Mouse (Mus musculus) forebrain, embryonic 16.5 days (tissue): ENCODE results near the gene Cd5. TPM values are rescaled to one million over a fixed set of nuclear protein-coding genes. Genes with fewer than 3 reads are reported as not detected.

ENCODE experiments used
- ATAC-seq: fragments of 200-750 bp; cut with Nextera tagmentation; 2 replicates; pipeline ENCODE4 v1.8.0; 2017; ENCODE audit warnings: mild to moderate bottlenecking, moderate library complexity
- H3K27ac ChIP-seq: fragments of 300-500 bp; sonication (generic); 2 replicates; pipeline ENCODE4 v1.5.1; 2014; ENCODE audit warnings: low read length, control low read depth
- H3K27me3 ChIP-seq: fragments of 300-500 bp; sonication (generic); replicated peaks from 2 replicates; pipeline ENCODE4 v1.6.1; 2014; ENCODE audit warnings: low read length; ENCODE audit not compliant: control insufficient read depth, insufficient read depth
- H3K36me3 ChIP-seq: fragments of 300-500 bp; sonication (generic); 2 replicates; pipeline ENCODE4 v1.6.1; 2014; ENCODE audit not compliant: control insufficient read depth, insufficient read depth
- H3K4me1 ChIP-seq: fragments of 300-500 bp; sonication (generic); replicated peaks from 2 replicates; pipeline ENCODE4 v1.6.1; 2014; ENCODE audit warnings: low read length; ENCODE audit not compliant: control insufficient read depth, insufficient read depth
- H3K4me2 ChIP-seq: fragments of 300-500 bp; sonication (generic); 2 replicates; pipeline ENCODE4 v1.6.1; 2014; ENCODE audit warnings: mild to moderate bottlenecking, low read length, control low read depth
- H3K4me3 ChIP-seq: fragments of 300-500 bp; sonication (generic); replicated peaks from 2 replicates; pipeline ENCODE4 v1.5.1; 2014; ENCODE audit warnings: mild to moderate bottlenecking, low read length, control low read depth
- H3K9ac ChIP-seq: fragments of 300-500 bp; sonication (generic); replicated peaks from 2 replicates; pipeline ENCODE4 v1.6.1; 2014; ENCODE audit warnings: low read depth, low read length, control low read depth
- H3K9me3 ChIP-seq: fragments of 300-500 bp; sonication (generic); 2 replicates; pipeline ENCODE4 v1.6.1; 2016; ENCODE audit warnings: low read length; ENCODE audit not compliant: control insufficient read depth
- WGBS: fragments of 180-500 bp; shearing (Covaris S2); extraction: QIAGEN DNeasy Blood & Tissue Kit; methylation state at CpG from one replicate; pipeline ENCODE4 v1.1.7; 2014; 5-methylcytosine and 5-hydroxymethylcytosine counted together
- polyA plus RNA-seq: library from polyadenylated mRNA; unstranded; fragments of >200 nt; fragmentation: Nextera tagmentation; extraction: Ambion mirVana; gene quantifications from 2 replicates; pipeline ENCODE4 v1.2.1, GENCODE M21; 2015

The Cd5 gene
- polyA plus RNA-seq, 1 experiment from 2014 or later: 0.06 TPM

DNA sequence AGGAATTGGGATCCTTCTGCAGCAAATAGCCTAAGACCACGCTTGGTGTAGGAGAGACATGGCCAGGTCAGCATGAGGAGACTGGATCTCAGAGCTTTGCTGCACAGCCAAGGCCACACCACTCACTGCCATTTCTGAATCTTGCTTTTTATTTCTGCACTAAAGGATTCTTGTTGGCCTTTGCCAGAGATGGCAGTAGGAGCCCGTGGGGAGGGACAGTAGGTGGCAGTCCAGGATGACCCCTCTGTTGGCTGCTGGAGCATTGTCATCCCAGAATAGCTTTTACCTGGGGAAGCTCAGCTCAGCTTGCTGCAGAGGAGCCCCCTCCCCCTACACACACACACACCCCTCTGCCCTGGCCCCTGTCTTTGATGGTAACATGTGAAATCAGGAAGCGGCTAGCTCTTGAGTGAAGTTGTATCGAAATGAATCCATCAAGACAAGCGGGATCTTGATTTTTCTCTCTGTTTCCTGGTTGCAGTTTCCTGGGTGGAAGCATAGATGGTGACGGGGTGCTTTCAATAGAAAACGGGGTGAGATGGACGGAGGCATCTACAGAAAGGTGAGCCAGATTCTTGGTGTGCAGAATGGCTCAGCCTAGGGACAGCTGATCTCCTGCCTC lies 23.1 kb upstream of the Cd5 start:
- Histone ChIP-seq H3K9ac (no peak overlapping the region), H3K4me1 (no peaks in the 10 kb centered on the region), H3K27ac (no peak overlapping the region), H3K4me3 (no peak overlapping the region), H3K4me2 (no peak overlapping the region), H3K36me3 (no peaks in the 10 kb centered on the region), H3K9me3 (no peaks in the 10 kb centered on the region), H3K27me3 (no peaks in the 10 kb centered on the region)
- 87% methylated on average over 8 of the region's 8 CpGs for WGBS
- no peak for ATAC-seq

DNA sequence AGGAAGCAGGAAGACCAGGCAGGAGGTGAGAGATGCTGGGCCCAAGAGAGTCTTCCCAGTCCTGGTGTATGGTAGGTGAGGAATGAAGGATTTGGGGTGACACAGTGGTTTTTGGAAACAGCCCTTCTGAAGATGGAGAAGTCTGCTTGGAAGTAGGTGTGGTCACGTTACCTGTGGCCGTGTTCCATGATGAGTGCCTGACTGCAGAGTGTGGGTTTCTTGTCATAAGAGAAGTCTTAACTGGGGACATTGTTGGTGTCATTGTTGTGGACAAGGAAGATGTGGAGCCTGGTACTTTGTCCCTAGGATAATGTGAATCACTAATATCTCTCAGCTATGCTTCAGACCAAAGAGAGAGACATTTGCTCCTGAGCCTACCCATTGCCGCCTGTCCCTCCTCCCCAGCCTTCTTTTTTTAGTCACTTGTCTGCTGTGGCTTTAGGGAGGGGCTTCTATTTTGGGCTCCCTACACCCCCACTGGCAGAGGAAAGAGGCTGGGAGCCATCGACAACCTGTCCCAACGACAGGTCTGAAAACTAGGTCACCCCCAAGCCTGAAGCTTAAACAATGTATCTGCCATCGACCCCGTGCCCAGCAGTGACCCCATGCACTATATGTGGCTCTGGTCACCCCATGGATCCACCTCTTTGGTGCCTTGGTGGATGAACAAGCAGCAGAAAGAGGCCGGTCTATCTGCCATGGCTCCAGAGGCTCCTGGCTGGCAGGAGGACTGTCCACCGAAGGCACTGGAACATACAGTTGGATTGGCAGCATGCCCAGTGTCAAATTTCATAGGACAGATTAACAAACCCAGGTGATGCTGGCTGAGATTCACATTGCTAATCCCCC lies 21.4 kb upstream of the Cd5 start:
- ATAC-seq: no peak
- no peak overlapping the region for H3K27ac ChIP-seq
- H3K9me3 ChIP-seq: no peaks in the 10 kb centered on the region
- no peaks in the 10 kb centered on the region for H3K4me1 ChIP-seq
- 77% methylated on average over 9 of the region's 9 CpGs for WGBS
- H3K27me3 ChIP-seq: no peaks in the 10 kb centered on the region
- no peaks in the 10 kb centered on the region for H3K36me3 ChIP-seq
- H3K4me3 ChIP-seq: no peak overlapping the region
- H3K4me2 ChIP-seq: no peak overlapping the region
- no peak overlapping the region for H3K9ac ChIP-seq

GRCm38 (mm10) chr19:10759525-10759924 lies 20.7 kb upstream of the Cd5 start:
- Histone ChIP-seq H3K4me3 (no peak overlapping the region), H3K9me3 (no peaks in the 10 kb centered on the region), H3K27ac (no peak overlapping the region), H3K9ac (no peak overlapping the region), H3K4me1 (no peaks in the 10 kb centered on the region), H3K27me3 (no peaks in the 10 kb centered on the region), H3K36me3 (no peaks in the 10 kb centered on the region), H3K4me2 (no peak overlapping the region)
- ATAC-seq: no peak

- no peak overlapping the region for H3K4me3 ChIP-seq
- no peak overlapping the region for H3K9ac ChIP-seq
- no peaks in the 10 kb centered on the region for H3K4me1 ChIP-seq
- no peaks in the 10 kb centered on the region for H3K27me3 ChIP-seq
- no peak for ATAC-seq
- no peaks in the 10 kb centered on the region for H3K36me3 ChIP-seq
- WGBS: 71% methylated on average over 6 of the region's 6 CpGs
- no peaks in the 10 kb centered on the region for H3K9me3 ChIP-seq
- no peak overlapping the region for H3K4me2 ChIP-seq
- no peak overlapping the region for H3K27ac ChIP-seq
These were observed 19.9 kb upstream of the Cd5 start for GRCm38 (mm10) chr19:10758708-10759107.

- Histone ChIP-seq H3K4me1 (no peaks in the 10 kb centered on the region), H3K36me3 (no peaks in the 10 kb centered on the region), H3K27ac (no peak overlapping the region), H3K27me3 (no peaks in the 10 kb centered on the region), H3K9ac (no peak overlapping the region), H3K4me3 (no peak overlapping the region), H3K9me3 (no peaks in the 10 kb centered on the region), H3K4me2 (no peak overlapping the region)
- 88% methylated on average over 2 of the region's 2 CpGs for WGBS
- no peak for ATAC-seq
These were observed 18.7 kb upstream of the Cd5 start for GRCm38 (mm10) chr19:10757526-10757925.

DNA sequence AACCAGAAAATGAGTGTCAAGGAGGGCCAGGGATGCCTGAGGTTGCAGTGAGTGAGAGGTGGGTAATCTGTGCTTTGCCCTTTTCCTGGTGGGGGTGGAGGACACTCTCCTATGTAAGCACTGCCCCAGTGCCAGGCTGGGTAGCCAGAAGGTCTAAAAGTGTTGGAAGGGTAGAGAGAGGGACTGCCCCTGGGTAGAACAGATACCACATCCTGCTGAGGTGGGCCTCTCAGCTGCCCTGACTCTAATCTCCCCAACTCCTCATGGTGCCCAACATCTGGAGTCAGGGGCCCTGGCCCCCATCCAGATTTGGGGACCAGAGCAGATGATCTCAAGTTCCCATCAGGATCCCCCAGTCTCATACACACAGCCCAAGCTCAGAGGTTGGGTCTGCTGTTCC lies 18.3 kb upstream of the Cd5 start:
- Histone ChIP-seq H3K4me2 (no peak overlapping the region), H3K36me3 (no peaks in the 10 kb centered on the region), H3K27me3 (no peaks in the 10 kb centered on the region), H3K9ac (no peak overlapping the region), H3K27ac (no peak overlapping the region), H3K4me1 (no peaks in the 10 kb centered on the region), H3K9me3 (no peaks in the 10 kb centered on the region), H3K4me3 (no peak overlapping the region)
- ATAC-seq: no peak

- no peaks in the 10 kb centered on the region for H3K9me3 ChIP-seq
- ATAC-seq: no peak
- H3K27me3 ChIP-seq: no peaks in the 10 kb centered on the region
- H3K4me3 ChIP-seq: no peak overlapping the region
- H3K27ac ChIP-seq: no peak overlapping the region
- no peaks in the 10 kb centered on the region for H3K4me1 ChIP-seq
- H3K4me2 ChIP-seq: no peak overlapping the region
- no peak overlapping the region for H3K9ac ChIP-seq
- H3K36me3 ChIP-seq: no peaks in the 10 kb centered on the region
- 87% methylated on average over 5 of the region's 5 CpGs for WGBS
These were observed 13.8 kb upstream of the Cd5 start for GRCm38 (mm10) chr19:10752646-10753045.

DNA sequence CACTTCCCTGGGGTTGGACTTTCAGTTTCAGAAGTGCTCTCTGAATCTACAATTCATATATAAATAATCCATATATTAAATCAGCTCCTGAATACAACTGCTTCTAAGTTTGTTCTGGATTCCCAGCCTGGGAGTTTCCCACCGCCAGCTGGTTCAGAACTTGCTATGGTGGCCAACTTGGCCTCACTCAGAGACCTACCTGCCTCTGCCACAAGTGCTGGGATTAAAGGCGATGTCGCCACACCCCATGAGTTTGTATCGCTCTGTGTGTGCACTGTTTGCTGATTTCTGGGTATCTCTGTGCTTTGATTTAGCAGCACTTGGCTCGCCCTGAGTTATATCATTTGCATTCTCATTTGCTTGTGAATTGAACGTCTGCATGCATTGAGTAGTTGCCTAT lies 13.3 kb upstream of the Cd5 start:
- WGBS: 83% methylated on average over 6 of the region's 6 CpGs
- Histone ChIP-seq H3K4me1 (no peaks in the 10 kb centered on the region), H3K4me3 (no peak overlapping the region), H3K4me2 (no peak overlapping the region), H3K36me3 (no peaks in the 10 kb centered on the region), H3K9me3 (no peaks in the 10 kb centered on the region), H3K9ac (no peak overlapping the region), H3K27me3 (no peaks in the 10 kb centered on the region), H3K27ac (no peak overlapping the region)
- no peak for ATAC-seq

DNA sequence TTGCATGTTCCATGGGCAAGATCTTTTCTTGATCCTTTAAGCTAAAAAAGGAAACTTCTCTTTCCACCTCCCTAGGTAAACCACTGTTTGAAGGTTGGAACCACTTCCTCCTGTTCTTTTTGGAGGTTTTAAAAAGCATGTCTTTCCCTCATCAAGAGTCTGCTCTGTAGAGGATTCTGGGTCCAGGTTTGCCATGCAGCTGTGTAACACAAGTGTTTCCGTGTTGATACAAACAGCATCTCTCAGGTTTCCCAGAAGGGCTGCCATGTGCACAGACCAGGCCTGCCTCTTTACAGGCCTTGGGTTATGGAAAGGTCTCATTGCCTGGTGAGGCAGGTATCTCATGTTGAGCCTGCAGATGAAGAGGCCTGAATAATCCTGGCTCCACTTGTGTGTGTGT lies 12.8 kb upstream of the Cd5 start:
- H3K36me3 ChIP-seq: no peaks in the 10 kb centered on the region

More for the DNA sequence above, 12.8 kb upstream of the Cd5 start:
- no peaks in the 10 kb centered on the region for H3K9me3 ChIP-seq
- no peak overlapping the region for H3K27ac ChIP-seq
- H3K27me3 ChIP-seq: no peaks in the 10 kb centered on the region
- no peaks in the 10 kb centered on the region for H3K4me1 ChIP-seq
- H3K4me2 ChIP-seq: no peak overlapping the region
- no peak overlapping the region for H3K4me3 ChIP-seq
- H3K9ac ChIP-seq: no peak overlapping the region
- ATAC-seq: no peak
- WGBS: 91% methylated on average over 1 of the region's 1 CpGs
